Mouse (Mus musculus) CH12.LX (cell line): ENCODE results near the gene Tpk1. TPM values are rescaled to one million over a fixed set of nuclear protein-coding genes. Genes with fewer than 3 reads are reported as not detected.

Experiments
- DNase-seq: peaks from one replicate; pipeline ENCODE4 v3.0.0-alpha.2; 2013; ENCODE audit errors: extremely low read depth
- H3K27ac ChIP-seq: 2 replicates; pipeline ENCODE4 v1.5.1; 2012; ENCODE audit warnings: low read depth, mild to moderate bottlenecking, control low read depth, moderate library complexity; ENCODE audit not compliant: insufficient read depth
- H3K27me3 ChIP-seq: replicated peaks from 2 replicates; pipeline ENCODE3; 2012; ENCODE audit warnings: inconsistent platforms
- H3K36me3 ChIP-seq, 2 experiments: replicated peaks in 1 of 2; 2 replicates each; pipeline versions ENCODE3 to v1.6.1; 2012; ENCODE audit warnings: inconsistent platforms in 1 of 2, low read length in 1 of 2, mild to moderate bottlenecking in 1 of 2, mixed read lengths in 1 of 2, moderate library complexity in 1 of 2; ENCODE audit not compliant: control insufficient read depth in 1 of 2, insufficient read depth in 1 of 2
- H3K4me1 ChIP-seq, 2 experiments: 2 replicates each; pipeline ENCODE4 v1.6.1; 2012; ENCODE audit warnings: inconsistent platforms in 1 of 2, moderate library complexity in 1 of 2; ENCODE audit not compliant: insufficient read depth in 2 of 2, control insufficient read depth in 1 of 2
- H3K4me2 ChIP-seq: 2 replicates; pipeline ENCODE4 v1.6.1; 2012; ENCODE audit warnings: low read depth, mild to moderate bottlenecking, control low read depth; ENCODE audit not compliant: poor library complexity, insufficient read depth, severe bottlenecking
- H3K4me3 ChIP-seq, 3 experiments: fragments of 150-350 bp in 1 of 3; sonication (generic) in 1 of 3; replicated peaks in 1 of 3; 2 replicates each; pipeline versions ENCODE3 to v1.5.1; 2011 to 2012; ENCODE audit warnings: low read depth in 2 of 3, low read length in 2 of 3, mild to moderate bottlenecking in 2 of 3, moderate library complexity in 2 of 3, control low read depth in 1 of 3, improper control_type of control experiment in 1 of 3, inconsistent platforms in 1 of 3, mixed read lengths in 1 of 3; ENCODE audit not compliant: poor library complexity in 1 of 3
- H3K79me2 ChIP-seq: replicated peaks from 2 replicates; pipeline ENCODE4 v1.6.1; 2012; ENCODE audit warnings: mild to moderate bottlenecking, moderate library complexity; ENCODE audit not compliant: control insufficient read depth, poor library complexity, insufficient read depth, severe bottlenecking; ENCODE audit errors: extremely low read depth
- H3K9ac ChIP-seq: 2 replicates; pipeline ENCODE4 v1.6.1; 2012; ENCODE audit warnings: low read depth, mild to moderate bottlenecking, control low read depth, moderate library complexity; ENCODE audit not compliant: insufficient read depth
- H3K9me3 ChIP-seq: replicated peaks from 2 replicates; pipeline ENCODE3; 2012; ENCODE audit warnings: low read length, inconsistent platforms, mixed read lengths
- CHD1 ChIP-seq: IDR thresholded peaks from 2 replicates; pipeline ENCODE4 v1.6.1; 2012; ENCODE audit warnings: low read depth, low read length, improper control_type of control experiment, inconsistent platforms
- CTCF ChIP-seq, 2 experiments: IDR thresholded peaks in 1 of 2; conservative IDR thresholded peaks in 1 of 2; 2 replicates each; pipeline ENCODE4 v1.5.1; 2011 to 2012; ENCODE audit warnings: low read depth in 2 of 2, low read length in 2 of 2, improper control_type of control experiment in 1 of 2, inconsistent platforms in 1 of 2, mild to moderate bottlenecking in 1 of 2, moderate library complexity in 1 of 2
- GABPA ChIP-seq: IDR thresholded peaks from 2 replicates; pipeline ENCODE4 v1.6.1; 2012; ENCODE audit warnings: low read depth, low read length, improper control_type of control experiment, inconsistent platforms; ENCODE audit not compliant: insufficient replicate concordance
- HCFC1 ChIP-seq: IDR thresholded peaks from 2 replicates; pipeline ENCODE4 v1.6.1; 2012; ENCODE audit warnings: low read depth, mild to moderate bottlenecking, inconsistent platforms, low read length, improper control_type of control experiment
- JUN ChIP-seq: IDR thresholded peaks from 2 replicates; pipeline ENCODE4 v1.6.1; 2011; ENCODE audit warnings: low read depth, mild to moderate bottlenecking, low read length, improper control_type of control experiment, moderate library complexity; ENCODE audit not compliant: insufficient read depth
- JUND ChIP-seq: conservative IDR thresholded peaks from 2 replicates; pipeline ENCODE4 v1.6.1; 2011; ENCODE audit warnings: low read depth, low read length, improper control_type of control experiment
- MAFK ChIP-seq: IDR thresholded peaks from 2 replicates; pipeline ENCODE4 v1.6.1; 2011; ENCODE audit warnings: low read length, improper control_type of control experiment; ENCODE audit not compliant: insufficient replicate concordance
- MAZ ChIP-seq: IDR thresholded peaks from 2 replicates; pipeline ENCODE4 v1.6.1; 2012; ENCODE audit warnings: low read depth, mild to moderate bottlenecking, inconsistent platforms, low read length, improper control_type of control experiment, moderate library complexity
- NRF1 ChIP-seq: IDR thresholded peaks from 2 replicates; pipeline ENCODE4 v1.6.1; 2014; ENCODE audit warnings: low read depth, mild to moderate bottlenecking, inconsistent platforms, low read length, improper control_type of control experiment, moderate library complexity
- POLR2AphosphoS2 ChIP-seq: IDR thresholded peaks from 2 replicates; pipeline ENCODE4 v1.6.1; 2011; ENCODE audit warnings: low read depth, low read length, improper control_type of control experiment
- SMC3 ChIP-seq: IDR thresholded peaks from 2 replicates; pipeline ENCODE4 v1.6.1; 2011; ENCODE audit warnings: low read depth, low read length, improper control_type of control experiment
- TBP ChIP-seq: conservative IDR thresholded peaks from 2 replicates; pipeline ENCODE4 v1.6.1; 2011; ENCODE audit warnings: low read depth, low read length, improper control_type of control experiment
- TCF12 ChIP-seq: IDR thresholded peaks from 2 replicates; pipeline ENCODE4 v1.6.1; 2014; ENCODE audit warnings: low read depth, mild to moderate bottlenecking, inconsistent platforms, low read length, improper control_type of control experiment
- UBTF ChIP-seq: IDR thresholded peaks from 2 replicates; pipeline ENCODE4 v1.6.1; 2012; ENCODE audit warnings: low read depth, mild to moderate bottlenecking, inconsistent platforms, low read length, improper control_type of control experiment, moderate library complexity
- USF1 ChIP-seq: IDR thresholded peaks from 2 replicates; pipeline ENCODE4 v1.6.1; 2014; ENCODE audit warnings: low read depth, mild to moderate bottlenecking, inconsistent platforms, low read length, improper control_type of control experiment
- USF2 ChIP-seq: conservative IDR thresholded peaks from 2 replicates; pipeline ENCODE4 v1.6.1; 2011; ENCODE audit warnings: low read depth, low read length, improper control_type of control experiment
- ZKSCAN1 ChIP-seq: IDR thresholded peaks from 2 replicates; pipeline ENCODE4 v1.6.1; 2012; ENCODE audit warnings: low read depth, inconsistent platforms, low read length, improper control_type of control experiment, borderline replicate concordance
- ZMIZ1 ChIP-seq: IDR thresholded peaks from 2 replicates; pipeline ENCODE4 v1.6.1; 2012; ENCODE audit warnings: low read depth, mild to moderate bottlenecking, inconsistent platforms, low read length, improper control_type of control experiment
- ZNF384 ChIP-seq: IDR thresholded peaks from 2 replicates; pipeline ENCODE4 v1.6.1; 2012; ENCODE audit warnings: low read depth, low read length, improper control_type of control experiment, inconsistent platforms
- dilution Hi-C: fragments of 300-500 bp; cut with MboI; formaldehyde crosslinking; loops from 2 replicates; pipeline ENCODE4 v1.14.3; 2020; ENCODE audit warnings: low sequenced_read_pairs; ENCODE audit not compliant: extremely low pct_unique_long_range_greater_than_20kb, extremely low pct_ligation_motif_present
- in situ Hi-C: fragments of 300-500 bp; cut with MboI; formaldehyde crosslinking; loops from 3 replicates; pipeline ENCODE4 v1.14.3; 2019; ENCODE audit warnings: low sequenced_read_pairs, low pct_ligation_motif_present, low pct_unique_long_range_greater_than_20kb, mixed read lengths
- polyA plus RNA-seq: library from polyadenylated mRNA; unstranded; fragments of >175 nt; gene quantifications from 2 replicates; pipeline ENCODE4 v1.2.1, GENCODE M21; 2012; ENCODE audit warnings: low read depth; ENCODE audit not compliant: insufficient read length
- total RNA-seq, 2 experiments: library from RNA; depleted of rRNA; stranded (reverse); fragments of 300-350 nt in 1 of 2; fragments of >200 nt in 1 of 2; gene quantifications; 2 replicates each; pipeline ENCODE4 v1.2.3; 2012 to 2014

Gene Tpk1
- total and polyA plus RNA-seq, 3 experiments: 3.9 to 6.3 (median 4.8) TPM

DNA sequence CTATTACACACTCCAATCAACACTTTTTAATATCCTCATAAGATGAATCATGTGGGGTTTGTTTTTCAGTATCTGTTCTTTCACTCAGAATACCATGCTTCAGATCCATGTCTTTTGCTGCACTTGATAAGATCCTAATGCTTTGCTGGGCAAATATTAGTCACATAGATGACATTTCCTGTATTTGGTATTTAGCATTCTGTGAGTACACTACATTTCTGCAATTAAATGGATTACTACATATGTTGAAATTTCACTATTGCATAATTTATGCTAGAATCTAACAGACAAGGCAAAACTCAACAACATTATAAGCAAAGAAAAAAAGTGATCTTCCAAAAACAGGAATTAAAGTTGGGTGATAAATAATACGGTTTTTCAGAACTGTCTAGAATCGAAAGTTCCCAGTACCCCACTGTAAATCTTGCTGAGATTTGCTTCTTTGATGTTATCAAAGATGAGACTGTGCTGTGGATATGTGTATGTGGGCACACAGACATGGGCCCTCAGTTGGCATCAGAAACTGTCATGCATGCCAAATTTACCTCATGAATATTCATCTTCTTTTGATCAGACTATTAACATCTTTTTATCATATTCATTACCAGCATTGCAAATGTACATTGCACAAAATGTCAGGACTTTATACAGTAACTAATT is 203.8 kb downstream of the Tpk1 start:
- no peak overlapping the region for H3K4me3 ChIP-seq
- H3K36me3 ChIP-seq: peaks cover 0 to 4% of the 10 kb centered on the region in 2 experiments
- H3K27me3 ChIP-seq: no peaks in the 10 kb centered on the region
- H3K9ac ChIP-seq: no peak overlapping the region
- no peak for TF ChIP-seq ZMIZ1
- TF ChIP-seq UBTF: no peak
- TF ChIP-seq MAZ: no peak
- TF ChIP-seq POLR2AphosphoS2: no peak
- no peak for TF ChIP-seq SMC3
- no peak for TF ChIP-seq MAFK
- TF ChIP-seq USF2: no peak
- no peak for TF ChIP-seq JUND
- H3K4me1 ChIP-seq: no peaks in the 10 kb centered on the region
- H3K79me2 ChIP-seq: no peaks in the 10 kb centered on the region
- no peak overlapping the region for H3K27ac ChIP-seq
- H3K9me3 ChIP-seq: no peaks in the 10 kb centered on the region
- dilution Hi-C loops: no loop called here
- H3K4me2 ChIP-seq: no peak overlapping the region
- no peak for DNase-seq
- in situ Hi-C loops: no loop called here

DNA sequence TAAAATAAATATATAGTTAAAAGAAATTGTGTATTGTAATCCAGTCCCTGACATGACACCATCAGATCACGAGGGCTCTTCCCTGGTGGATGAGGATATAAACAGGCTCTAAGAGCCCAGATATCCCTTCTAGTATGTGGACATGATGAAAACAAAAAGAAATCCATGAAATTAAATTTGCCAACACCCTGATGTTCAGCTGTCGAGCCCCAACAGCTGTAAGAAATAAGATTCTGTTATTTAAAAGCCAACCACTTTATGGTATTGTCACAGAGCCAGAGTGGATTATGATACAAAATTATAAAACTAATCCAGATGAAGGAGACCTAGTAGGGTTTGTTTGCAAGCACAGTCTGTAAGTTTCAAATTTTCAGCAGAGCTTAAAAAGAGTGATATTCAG is 207.0 kb downstream of the Tpk1 start:
- no peaks in the 10 kb centered on the region for H3K4me1 ChIP-seq
- TF ChIP-seq MAFK: no peak
- TF ChIP-seq TBP: no peak
- no peak for TF ChIP-seq ZNF384
- no peak for TF ChIP-seq CHD1
- TF ChIP-seq HCFC1: no peak
- no peak for TF ChIP-seq ZKSCAN1
- no peak for TF ChIP-seq JUN
- TF ChIP-seq USF1: no peak
- no peak for TF ChIP-seq CTCF (conservative IDR thresholded peaks at IDR 0.05 in 1 of 2, IDR thresholded peaks at IDR 0.05 in 1 of 2; ENCODE audit: low read depth in 2 of 2, low read length in 2 of 2)
- no peak for TF ChIP-seq GABPA
- no peak for TF ChIP-seq SMC3
- no peak for TF ChIP-seq NRF1
- TF ChIP-seq TCF12: no peak
- H3K27ac ChIP-seq: no peak overlapping the region
- H3K9ac ChIP-seq: no peak overlapping the region
- H3K4me2 ChIP-seq: no peak overlapping the region
- in situ Hi-C loops (no loop called here), dilution Hi-C loops (no loop called here)
- no peaks in the 10 kb centered on the region for H3K27me3 ChIP-seq
- H3K79me2 ChIP-seq: no peaks in the 10 kb centered on the region
- no peak for DNase-seq
- no peaks in the 10 kb centered on the region for H3K9me3 ChIP-seq
- no peak overlapping the region for H3K4me3 ChIP-seq
- peaks cover 0 to 6% of the 10 kb centered on the region in 2 experiments for H3K36me3 ChIP-seq
